Mouse (Mus musculus) E14TG2a.4 (cell line): Measurements from ENCODE around the gene Prpf39.
A peak's percentile ranks its signal among the peaks of the same experiment; 100 is the strongest.

Source experiments
- H3K27me3 ChIP-seq: 2 replicates; pipeline ENCODE4 v1.6.1; 2014; ENCODE audit warnings: low read length, control low read depth; ENCODE audit not compliant: insufficient read depth
- H3K36me3 ChIP-seq: 2 replicates; pipeline ENCODE4 v1.6.1; 2014; ENCODE audit warnings: low read length, control low read depth; ENCODE audit not compliant: insufficient read depth
- H3K4me1 ChIP-seq: replicated peaks from 2 replicates; pipeline ENCODE4 v1.6.1; 2014; ENCODE audit warnings: low read depth, low read length, control low read depth
- H3K4me3 ChIP-seq: replicated peaks from 2 replicates; pipeline ENCODE4 v1.5.1; 2014; ENCODE audit warnings: mild to moderate bottlenecking, low read length
- H3K9me3 ChIP-seq: 2 replicates; pipeline ENCODE4 v1.6.1; 2014; ENCODE audit warnings: low read length, control low read depth
- CTCF ChIP-seq: conservative IDR thresholded peaks from 2 replicates; pipeline ENCODE4 v1.5.1; 2014; ENCODE audit warnings: low read length
- NANOG ChIP-seq: IDR thresholded peaks from 2 replicates; pipeline ENCODE4 v1.6.1; 2014; ENCODE audit warnings: borderline replicate concordance, low read length, mixed read lengths
- POU5F1 ChIP-seq: IDR thresholded peaks from 2 replicates; pipeline ENCODE4 v1.6.1; 2014; ENCODE audit warnings: low read length, borderline replicate concordance

Gene Prpf39

DNA sequence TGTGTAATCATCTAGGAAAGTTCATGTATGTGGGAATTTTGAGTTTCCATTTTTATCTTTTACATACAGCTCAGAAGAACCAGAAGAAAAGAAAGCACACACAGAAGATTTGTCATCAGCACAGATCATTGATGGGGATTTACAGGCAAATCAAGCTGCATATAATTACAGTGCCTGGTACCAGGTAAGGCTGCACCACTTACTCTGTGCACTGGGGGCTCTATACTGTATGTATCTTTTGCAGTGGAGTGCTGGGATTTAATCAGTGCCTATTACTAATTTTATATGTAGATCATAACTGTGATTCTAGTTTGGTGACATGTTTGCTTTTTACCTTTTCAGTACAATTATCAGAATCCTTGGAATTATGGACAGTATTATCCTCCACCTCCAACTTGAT lies 24.9 kb downstream of the Prpf39 start:
- no peaks in the 10 kb centered on the region for H3K9me3 ChIP-seq
- no peaks in the 10 kb centered on the region for H3K27me3 ChIP-seq
- peaks cover 77% of the 10 kb centered on the region for H3K36me3 ChIP-seq
- H3K4me1 ChIP-seq, result peaks cover 8% of the 10 kb centered on the region
- TF ChIP-seq NANOG, result no peak
- TF ChIP-seq POU5F1, result no peak
- TF ChIP-seq CTCF, result no peak
- no peak overlapping the region for H3K4me3 ChIP-seq

- TF ChIP-seq POU5F1, result no peak
- H3K36me3 ChIP-seq, result peaks cover 94% of the 10 kb centered on the region
- no peaks in the 10 kb centered on the region for H3K9me3 ChIP-seq
- H3K4me1 ChIP-seq, result peaks cover 23% of the 10 kb centered on the region
- no peak overlapping the region for H3K4me3 ChIP-seq
- H3K27me3 ChIP-seq, result no peaks in the 10 kb centered on the region
Observed at GRCm38 (mm10) chr12:65065241-65065640, 29.1 kb downstream of the Prpf39 start.

DNA sequence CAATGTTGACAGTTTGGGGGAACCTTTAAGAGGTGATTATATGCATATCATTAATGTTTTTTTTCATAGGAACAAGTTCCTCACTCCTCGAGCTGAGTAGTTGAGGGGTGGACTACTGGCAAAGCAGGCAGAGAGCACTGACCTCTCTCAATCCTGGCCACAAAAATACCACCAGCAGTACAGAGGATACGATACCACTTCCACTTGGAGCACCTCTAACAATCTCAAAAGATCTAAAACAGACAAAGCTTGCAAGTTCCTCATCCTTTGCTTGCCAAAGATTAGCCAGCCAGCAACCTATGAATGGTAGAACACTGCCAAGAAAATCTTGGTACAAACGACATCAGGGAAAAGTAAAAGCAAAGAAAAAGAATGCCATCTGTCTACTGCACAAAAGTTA lies 30.1 kb downstream of the Prpf39 start:
- TF ChIP-seq POU5F1, result no peak
- TF ChIP-seq CTCF, result no peak
- no peak for TF ChIP-seq NANOG
- no peaks in the 10 kb centered on the region for H3K27me3 ChIP-seq
- no peaks in the 10 kb centered on the region for H3K9me3 ChIP-seq
- peaks cover 94% of the 10 kb centered on the region for H3K36me3 ChIP-seq
- peaks cover 27% of the 10 kb centered on the region for H3K4me1 ChIP-seq
- no peak overlapping the region for H3K4me3 ChIP-seq

- no peaks in the 10 kb centered on the region for H3K27me3 ChIP-seq
- peaks cover 40% of the 10 kb centered on the region for H3K4me1 ChIP-seq
- peaks cover 86% of the 10 kb centered on the region for H3K36me3 ChIP-seq
- no peak overlapping the region for H3K4me3 ChIP-seq
- H3K9me3 ChIP-seq, result no peaks in the 10 kb centered on the region
- TF ChIP-seq POU5F1 (no peak), CTCF (no peak), NANOG (no peak)
Observed at GRCm38 (mm10) chr12:65068409-65068808, 32.3 kb downstream of the Prpf39 start.

DNA sequence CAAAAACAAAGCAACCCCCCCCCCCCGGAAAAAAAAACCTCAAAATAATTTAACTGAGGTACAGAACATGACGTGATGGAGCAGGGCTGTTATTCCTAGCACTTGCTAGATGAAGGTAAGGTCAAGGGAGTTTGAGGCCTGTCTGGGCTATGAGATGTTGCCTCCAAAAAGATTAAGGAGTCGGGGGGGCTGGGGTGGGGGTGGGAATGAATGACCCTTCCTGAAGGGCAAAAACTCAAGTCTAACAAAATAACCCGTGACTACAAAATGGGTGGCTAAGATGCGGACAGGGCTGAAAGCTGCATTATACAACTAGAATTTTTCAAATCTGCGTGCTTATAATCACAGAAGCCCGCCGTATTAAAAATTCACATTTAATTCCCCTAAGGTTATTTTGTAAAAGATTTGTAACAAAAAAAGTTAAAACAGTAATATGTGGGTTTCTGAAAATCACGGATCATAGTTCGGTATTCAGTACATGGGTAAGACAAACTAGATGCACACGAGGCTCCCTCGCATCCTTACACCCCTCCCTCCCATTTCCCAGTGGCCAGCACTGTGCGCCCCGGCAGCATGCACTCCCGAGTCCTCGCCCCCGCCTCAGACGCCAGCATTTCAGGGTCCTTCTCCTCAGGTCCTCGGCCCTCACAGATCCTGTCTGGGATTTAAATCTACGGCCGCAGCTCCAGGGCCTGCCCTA lies 36.9 kb downstream of the Prpf39 start:
- peak overlapping the region; percentile 97 for H3K4me3 ChIP-seq
- H3K9me3 ChIP-seq, result no peaks in the 10 kb centered on the region
- no peak for TF ChIP-seq CTCF
- TF ChIP-seq POU5F1, result no peak
- TF ChIP-seq NANOG, result no peak
- peaks cover 59% of the 10 kb centered on the region for H3K4me1 ChIP-seq
- H3K36me3 ChIP-seq, result peaks cover 55% of the 10 kb centered on the region
- H3K27me3 ChIP-seq, result no peaks in the 10 kb centered on the region

- H3K27me3 ChIP-seq, result no peaks in the 10 kb centered on the region
- H3K9me3 ChIP-seq, result no peaks in the 10 kb centered on the region
- peaks cover 63% of the 10 kb centered on the region for H3K4me1 ChIP-seq
- no peak for TF ChIP-seq NANOG
- TF ChIP-seq CTCF, result no peak
- no peak for TF ChIP-seq POU5F1
- peak within 1 kb of the TSS; percentile 97 for H3K4me3 ChIP-seq
- H3K36me3 ChIP-seq, result peaks cover 55% of the 10 kb centered on the region
Observed at GRCm38 (mm10) chr12:65073611-65074178, 37.6 kb downstream of the Prpf39 start, which contains the start of gene Fkbp3. Gene Fkbp3, minus strand, starts transcription at chr12:65074007.

DNA sequence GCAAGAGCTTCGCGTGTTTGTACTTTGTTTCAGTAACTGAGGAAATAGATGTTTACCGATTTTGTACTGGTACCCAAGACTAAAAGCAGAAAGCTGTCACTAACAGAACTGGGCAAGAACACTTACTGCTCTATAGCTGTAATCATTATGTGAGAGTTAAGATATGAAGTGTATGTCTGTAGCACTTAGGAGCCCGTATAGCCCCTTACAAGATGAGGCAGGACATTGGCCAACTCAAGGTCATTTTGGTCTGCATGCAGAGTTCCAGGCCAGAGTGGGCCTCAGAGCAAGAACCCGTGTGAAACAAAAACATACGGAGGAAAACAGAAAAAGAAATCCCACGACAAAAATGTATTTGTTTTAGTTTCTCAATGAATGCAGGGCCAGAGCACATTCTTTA lies 38.5 kb downstream of the Prpf39 start:
- H3K36me3 ChIP-seq, result peaks cover 52% of the 10 kb centered on the region
- H3K9me3 ChIP-seq, result no peaks in the 10 kb centered on the region
- H3K4me1 ChIP-seq, result peaks cover 60% of the 10 kb centered on the region
- H3K4me3 ChIP-seq, result peak overlapping the region; percentile 97
- no peaks in the 10 kb centered on the region for H3K27me3 ChIP-seq
- TF ChIP-seq NANOG, result no peak
- no peak for TF ChIP-seq POU5F1
- no peak for TF ChIP-seq CTCF

GRCm38 (mm10) chr12:65075085-65075732 lies 39.1 kb downstream of the Prpf39 start, which contains the start of gene Fancm:
Gene Fancm, plus strand, starts transcription at chr12:65075603.
- TF ChIP-seq POU5F1 (no peak), CTCF (no peak), NANOG (no peak)
- Histone ChIP-seq H3K36me3 (peaks cover 52% of the 10 kb centered on the region), H3K27me3 (no peaks in the 10 kb centered on the region), H3K9me3 (no peaks in the 10 kb centered on the region), H3K4me1 (peaks cover 56% of the 10 kb centered on the region), H3K4me3 (peak within 1 kb of the TSS; percentile 97)
